Mouse (Mus musculus) heart, adult 2 months (tissue): ENCODE data around the gene Adam15. TPM values are rescaled to one million over a fixed set of nuclear protein-coding genes. Genes with fewer than 3 reads are reported as not detected.

Experiments used
- DNase-seq, 2 experiments: peaks; one replicate each; pipeline ENCODE4 v3.0.0; 2021
- H3K27ac ChIP-seq: fragments of 200-600 bp; 2 replicates; pipeline ENCODE4 v1.8.1; 2022
- H3K27me3 ChIP-seq: fragments of 200-500 bp; 2 replicates; pipeline ENCODE4 v1.6.1; 2012; ENCODE audit warnings: mild to moderate bottlenecking, low read length, inconsistent platforms, mixed read lengths; ENCODE audit not compliant: control insufficient read depth, insufficient read depth
- H3K36me3 ChIP-seq: fragments of 200-500 bp; 2 replicates; pipeline ENCODE4 v1.6.1; 2012; ENCODE audit warnings: low read length, inconsistent platforms; ENCODE audit not compliant: control insufficient read depth, insufficient read depth
- H3K4me1 ChIP-seq: fragments of 200-500 bp; 2 replicates; pipeline ENCODE4 v1.6.1; 2011; ENCODE audit warnings: low read length; ENCODE audit not compliant: control insufficient read depth, insufficient read depth
- H3K4me3 ChIP-seq: fragments of 200-600 bp; 2 replicates; pipeline ENCODE4 v1.8.1; 2022
- H3K79me2 ChIP-seq: fragments of 200-500 bp; replicated peaks from 2 replicates; pipeline ENCODE4 v1.6.1; 2012; ENCODE audit warnings: mild to moderate bottlenecking, inconsistent platforms, low read length, moderate library complexity, mixed read lengths; ENCODE audit not compliant: control insufficient read depth, insufficient read depth
- H3K9ac ChIP-seq: fragments of 200-500 bp; 2 replicates; pipeline ENCODE4 v1.6.1; 2012; ENCODE audit warnings: low read depth, mild to moderate bottlenecking, control low read depth, inconsistent platforms, low read length, mixed read lengths
- CTCF ChIP-seq: fragments of 200-600 bp; IDR thresholded peaks from 2 replicates; pipeline ENCODE4 v1.8.1; 2022; ENCODE audit warnings: antibody characterized with exemption, mild to moderate bottlenecking, moderate library complexity
- EP300 ChIP-seq: fragments of 200-500 bp; IDR thresholded peaks from 2 replicates; pipeline ENCODE4 v1.6.1; 2011; ENCODE audit warnings: low read depth, low read length, control low read depth; ENCODE audit not compliant: insufficient read depth
- POLR2A ChIP-seq: fragments of 200-500 bp; IDR thresholded peaks from 2 replicates; pipeline ENCODE4 v1.6.1; 2011; ENCODE audit warnings: mild to moderate bottlenecking, low read depth, low read length, control low read depth; ENCODE audit not compliant: insufficient read depth
- WGBS: fragments of 180-500 bp; shearing (Covaris S2); methylation state at CpG from one replicate; pipeline ENCODE4 v1.1.7; 2018; 5-methylcytosine and 5-hydroxymethylcytosine counted together
- intact Hi-C: fragments of 180-260 bp; cut with DNase I; formaldehyde crosslinking; loops from one replicate; pipeline ENCODE4 v1.15.1; 2025
- polyA plus RNA-seq: library from polyadenylated mRNA; depleted of rRNA; stranded (reverse); fragments of >200 nt; gene quantifications from 2 replicates; pipeline ENCODE4 v1.2.3, GENCODE M21; 2012
- total RNA-seq, 2 experiments: library from RNA; stranded (reverse); gene quantifications; 2 replicates each; pipeline ENCODE4 v1.2.3; 2021

The Adam15 gene
- total and polyA plus RNA-seq, 3 experiments = 56.8 to 95.7 (median 59.2) TPM

DNA sequence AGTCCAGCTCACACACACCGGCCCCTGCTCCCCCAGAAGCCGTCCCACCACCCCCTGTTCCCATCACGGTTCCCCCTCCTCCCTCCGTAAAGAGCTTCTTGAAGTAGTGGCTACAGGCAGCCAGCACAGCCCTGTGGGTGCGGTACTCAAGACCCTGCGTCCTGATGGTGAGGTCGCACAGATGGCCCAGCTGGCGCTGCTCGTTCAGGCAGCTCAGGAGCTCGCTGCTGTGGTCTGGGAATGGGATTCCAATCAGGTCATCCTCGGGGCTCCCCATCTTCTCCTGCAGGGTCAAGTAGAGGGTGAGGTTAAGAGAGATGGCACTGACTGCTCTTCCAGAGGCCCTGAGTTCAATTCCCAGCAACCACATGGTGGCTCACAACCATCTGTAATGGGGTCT is 31.4 kb upstream of the Adam15 start:
- no peak overlapping the region for H3K27ac ChIP-seq
- H3K79me2 ChIP-seq = no peaks in the 10 kb centered on the region
- H3K27me3 ChIP-seq = no peaks in the 10 kb centered on the region
- intact Hi-C loops = no loop called here
- no peak overlapping the region for H3K9ac ChIP-seq
- 86% methylated on average over 11 of the region's 11 CpGs for WGBS
- H3K4me3 ChIP-seq = no peak overlapping the region
- DNase-seq = no peak
- H3K4me1 ChIP-seq = 0 out of 2 replicates have a peak, but pooled peaks cover 1% of the 10 kb centered on the region
- H3K36me3 ChIP-seq = no peaks in the 10 kb centered on the region
- TF ChIP-seq POLR2A (no peak), CTCF (no peak), EP300 (no peak)

DNA sequence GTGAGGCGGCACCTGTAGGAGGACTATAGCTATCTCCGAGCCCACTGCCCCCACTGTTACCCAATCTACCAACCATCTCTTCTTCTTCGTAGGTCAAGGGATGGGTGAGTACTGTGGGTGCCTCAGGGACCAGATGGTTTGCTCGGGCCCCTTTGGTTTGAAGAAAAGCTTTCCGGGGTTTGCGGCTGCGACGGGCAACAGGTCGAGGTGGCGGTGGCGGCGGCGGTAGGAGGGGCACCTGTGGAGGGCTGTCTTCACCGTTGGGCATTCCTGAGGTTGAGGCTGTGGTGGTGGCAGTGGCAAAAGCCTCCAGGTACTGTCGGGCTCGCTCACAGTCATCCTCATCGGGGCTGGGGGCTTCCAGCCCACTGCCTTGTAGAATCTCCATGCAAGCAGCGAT is 30.9 kb upstream of the Adam15 start:
- 94% methylated on average over 18 of the region's 18 CpGs for WGBS
- Histone ChIP-seq H3K4me3 (no peak overlapping the region), H3K27ac (no peak overlapping the region), H3K27me3 (no peaks in the 10 kb centered on the region), H3K36me3 (no peaks in the 10 kb centered on the region), H3K4me1 (0 out of 2 replicates have a peak, but pooled peaks cover 1% of the 10 kb centered on the region), H3K9ac (no peak overlapping the region), H3K79me2 (no peaks in the 10 kb centered on the region)
- no peak for DNase-seq
- intact Hi-C loops = no loop called here
- no peak for TF ChIP-seq CTCF
- TF ChIP-seq POLR2A = no peak
- no peak for TF ChIP-seq EP300

DNA sequence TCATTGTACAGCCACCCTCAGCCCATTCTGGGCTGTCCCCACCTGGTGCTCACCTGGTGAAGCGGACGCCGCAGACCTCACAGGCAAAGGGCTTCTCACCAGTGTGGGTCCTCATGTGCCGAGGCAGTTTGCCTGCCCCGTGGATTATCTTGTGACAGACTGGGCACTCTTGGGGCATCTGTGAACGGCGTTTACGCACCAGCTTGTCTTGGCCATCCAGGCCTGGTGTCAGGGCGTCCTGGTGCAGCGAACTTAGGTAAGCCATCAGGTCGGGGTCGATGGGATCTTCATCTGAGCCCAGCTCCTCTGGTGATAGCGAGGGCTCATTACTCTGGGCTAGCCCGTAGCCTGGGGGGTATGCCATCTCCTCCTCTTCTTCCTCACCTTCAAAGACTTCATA is 30.5 kb upstream of the Adam15 start:
- TF ChIP-seq POLR2A (no peak), EP300 (no peak), CTCF (no peak)
- Histone ChIP-seq H3K27me3 (no peaks in the 10 kb centered on the region), H3K4me1 (0 out of 2 replicates have a peak, but pooled peaks cover 1% of the 10 kb centered on the region), H3K79me2 (no peaks in the 10 kb centered on the region), H3K9ac (no peak overlapping the region), H3K36me3 (no peaks in the 10 kb centered on the region), H3K27ac (no peak overlapping the region), H3K4me3 (no peak overlapping the region)
- DNase-seq = no peak
- WGBS = 93% methylated on average over 14 of the region's 14 CpGs
- intact Hi-C loops = no loop called here

DNA sequence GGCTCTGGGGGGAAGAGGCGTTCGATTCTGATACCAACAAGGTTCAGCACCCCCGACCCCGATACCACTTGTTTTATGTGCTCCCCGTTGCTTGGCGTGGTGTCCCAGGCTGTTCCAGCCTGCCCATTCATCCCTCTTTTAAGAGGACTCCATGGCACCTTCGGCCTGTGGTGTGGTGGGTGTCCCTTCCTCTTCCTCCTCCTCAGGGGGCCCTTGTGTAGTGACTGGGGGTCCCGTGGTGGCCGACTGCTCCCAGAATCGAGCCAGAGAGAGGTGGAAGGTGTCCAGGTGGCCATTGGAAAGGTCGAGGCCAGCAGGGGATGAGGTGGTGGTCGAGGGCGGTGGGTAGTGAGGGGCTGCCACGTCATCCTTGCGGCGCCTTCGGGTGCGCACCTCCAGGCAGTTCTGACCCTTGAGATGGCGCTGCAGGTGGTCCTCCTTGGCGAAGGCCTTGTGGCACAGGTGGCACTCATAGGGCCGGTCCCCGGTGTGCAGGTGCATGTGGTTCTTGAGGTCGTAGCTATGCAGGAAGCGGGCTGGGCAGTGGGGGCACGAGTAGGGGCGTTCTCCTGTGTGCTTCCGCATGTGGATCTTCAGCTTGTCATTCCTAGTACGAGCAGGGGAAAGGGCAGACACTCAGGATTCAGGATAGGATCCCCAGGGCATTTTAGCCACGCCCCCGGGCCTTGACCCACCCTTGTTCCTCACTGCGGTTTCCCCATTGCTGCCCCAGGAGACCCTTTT is 29.8 kb upstream of the Adam15 start:
- no peak overlapping the region for H3K9ac ChIP-seq
- no peak for TF ChIP-seq POLR2A
- TF ChIP-seq CTCF = no peak
- no peak for TF ChIP-seq EP300
- intact Hi-C loops = no loop called here

DNA sequence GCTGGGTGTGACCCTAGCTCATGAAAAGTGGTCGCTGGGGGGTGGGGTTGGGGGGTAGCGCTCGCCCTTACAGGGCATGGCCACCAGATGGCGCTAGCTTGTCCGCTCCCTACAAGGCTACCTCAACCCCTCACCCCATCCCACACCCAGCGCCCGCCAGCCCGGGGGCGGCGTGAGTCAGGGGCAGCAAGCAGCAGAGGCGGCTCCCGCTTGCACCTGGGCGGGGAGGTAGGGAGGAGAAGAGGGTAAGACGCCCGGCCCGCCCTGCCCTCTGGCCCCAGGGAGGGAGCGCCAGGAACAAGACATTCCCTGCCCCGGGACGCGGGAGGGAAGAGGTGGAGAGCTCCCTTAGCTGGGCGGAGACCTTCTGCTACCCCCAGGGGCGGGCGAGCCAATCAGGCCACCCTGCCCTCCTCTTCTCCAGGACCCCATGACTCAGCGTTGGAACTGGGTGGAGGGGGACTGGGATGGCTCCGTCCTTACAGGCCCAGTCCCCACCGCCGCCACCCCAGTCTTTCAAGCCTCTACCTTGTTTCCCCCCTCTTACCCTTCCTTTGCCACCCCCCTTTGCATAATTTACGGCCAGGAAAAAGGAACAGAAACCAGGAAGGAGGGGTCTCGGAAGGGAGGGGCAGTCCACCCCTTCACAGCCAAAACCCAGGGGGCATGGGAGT is 28.7 kb upstream of the Adam15 start:
- Histone ChIP-seq H3K27me3 (no peaks in the 10 kb centered on the region), H3K4me1 (0 out of 2 replicates have a peak, but pooled peaks cover 1% of the 10 kb centered on the region), H3K79me2 (no peaks in the 10 kb centered on the region), H3K9ac (peak overlapping the region; percentile 77), H3K4me3 (peak overlapping the region; percentile 51), H3K27ac (peak overlapping the region; percentile 67), H3K36me3 (no peaks in the 10 kb centered on the region)
- 4% methylated on average over 29 of the region's 29 CpGs for WGBS
- DNase-seq = peak; percentile 84 to 85
- intact Hi-C loops = loop anchor here (1.0 kb wide), 1 partner anchor 107 kb away; no protein-coding TSS in a partner anchor
- peak; percentile 29; the same call in 1 of the 2 replicates for TF ChIP-seq EP300
- no peak for TF ChIP-seq POLR2A
- TF ChIP-seq CTCF = peak; percentile 99

More for the DNA sequence above, 29.8 kb upstream of the Adam15 start:
- Histone ChIP-seq H3K36me3 (no peaks in the 10 kb centered on the region), H3K4me3 (no peak overlapping the region), H3K27ac (no peak overlapping the region), H3K79me2 (no peaks in the 10 kb centered on the region), H3K27me3 (no peaks in the 10 kb centered on the region), H3K4me1 (0 out of 2 replicates have a peak, but pooled peaks cover 1% of the 10 kb centered on the region)
- no peak for DNase-seq
- 86% methylated on average over 31 of the region's 31 CpGs for WGBS

DNA sequence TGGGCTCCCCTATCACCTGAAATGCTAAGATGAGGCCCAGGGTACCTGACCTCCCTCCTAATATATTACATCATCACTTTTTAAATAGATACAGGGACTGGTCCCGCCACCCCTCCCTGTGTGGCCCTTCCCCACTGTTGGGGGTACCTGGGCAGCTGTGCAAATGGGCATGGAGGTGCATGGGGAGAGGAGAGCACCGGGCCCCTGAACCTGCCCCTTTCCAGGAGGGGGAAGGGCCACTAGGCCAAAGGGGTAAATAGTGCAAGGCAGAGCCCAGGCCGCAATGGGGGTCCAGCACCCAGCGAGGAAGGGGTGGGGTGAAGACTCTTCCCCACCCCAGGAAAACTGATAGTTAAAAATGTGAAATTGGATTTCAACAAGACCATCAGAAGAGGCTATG is 28.0 kb upstream of the Adam15 start:
- TF ChIP-seq POLR2A (no peak), CTCF (no peak)
- WGBS = 88% methylated on average over 4 of the region's 4 CpGs
- Histone ChIP-seq H3K79me2 (no peaks in the 10 kb centered on the region), H3K4me1 (0 out of 2 replicates have a peak, but pooled peaks cover 1% of the 10 kb centered on the region), H3K4me3 (no peak overlapping the region), H3K36me3 (no peaks in the 10 kb centered on the region), H3K27ac (no peak overlapping the region), H3K27me3 (no peaks in the 10 kb centered on the region), H3K9ac (no peak overlapping the region)
- DNase-seq = no peak
- intact Hi-C loops = loop anchor here (1.0 kb wide), 1 partner anchor 107 kb away; no protein-coding TSS in a partner anchor
